Mouse (Mus musculus): ENCODE results near the gene Mif4gd. TPM values are rescaled to one million over a fixed set of nuclear protein-coding genes. Genes with fewer than 3 reads are reported as not detected.

Mif4gd gene
- polyA plus RNA-seq, 1 experiment = 15.5 TPM

- Histone ChIP-seq H3K4me1 (peaks cover 37% of the 10 kb centered on the region), H3K27me3 (replicated peaks) (no peaks in the 10 kb centered on the region), H3K4me3 (replicated peaks) (no peak overlapping the region), H3K36me3 (replicated peaks; ENCODE audit: low read length) (peaks cover 66% of the 10 kb centered on the region), H3K9me3 (no peaks in the 10 kb centered on the region)
- TF ChIP-seq FLI1 (IDR thresholded peaks at IDR 0.05; ENCODE audit: low read length) (no peak), GATA1 (IDR thresholded peaks at IDR 0.05; ENCODE audit: borderline replicate concordance, low read length) (no peak)
Measured at GRCm38 (mm10) chr11:115615108-115615825, 2.5 kb upstream of the Mif4gd start.

GRCm38 (mm10) chr11:115614346-115615107, 1.8 kb upstream of the Mif4gd start:
- Histone ChIP-seq H3K27me3 (replicated peaks) (no peaks in the 10 kb centered on the region), H3K9me3 (no peaks in the 10 kb centered on the region), H3K4me1 (peaks cover 43% of the 10 kb centered on the region), H3K36me3 (replicated peaks; ENCODE audit: low read length) (peaks cover 66% of the 10 kb centered on the region), H3K4me3 (replicated peaks) (peak overlapping the region; percentile 19)
- TF ChIP-seq FLI1 (IDR thresholded peaks at IDR 0.05; ENCODE audit: low read length) (no peak), GATA1 (IDR thresholded peaks at IDR 0.05; ENCODE audit: borderline replicate concordance, low read length) (no peak)

DNA sequence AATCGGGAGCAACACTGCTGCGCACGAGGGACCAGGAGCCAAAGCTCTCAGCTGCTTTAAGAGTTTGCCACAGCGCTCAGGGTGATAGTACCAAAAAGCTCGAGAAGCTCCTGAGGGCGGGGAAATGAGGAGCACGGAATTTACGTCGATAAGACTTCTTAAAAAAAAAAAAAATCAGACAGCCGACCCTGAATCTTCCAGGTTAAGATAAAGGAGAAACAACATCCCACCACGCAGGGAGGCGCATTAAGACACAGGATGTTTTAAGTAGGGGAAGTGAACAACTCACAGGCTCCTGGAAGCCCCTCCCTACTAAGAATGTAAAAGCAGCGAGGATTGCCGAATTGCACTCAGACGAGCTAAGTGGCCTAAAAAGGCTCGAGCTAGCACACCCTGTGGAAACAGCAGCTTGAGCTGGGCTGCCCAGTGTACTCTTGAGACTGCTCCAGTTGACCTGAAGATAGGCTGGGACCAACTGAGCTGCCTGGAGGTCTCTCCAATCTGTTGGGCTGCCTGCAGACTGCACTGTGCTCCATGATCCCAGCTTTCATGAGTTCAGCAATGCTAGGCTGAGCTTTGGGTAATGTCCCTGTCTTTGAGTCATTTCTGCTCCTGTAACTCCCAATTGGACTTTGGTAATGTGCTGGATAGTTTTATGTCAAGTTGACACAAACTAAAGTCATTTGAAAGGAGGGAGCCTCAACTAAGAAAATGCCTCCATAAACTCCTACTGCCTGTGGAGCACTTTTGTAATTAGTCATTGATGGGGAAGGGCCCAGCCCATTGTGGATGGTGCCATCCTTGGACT, 573 bp upstream of the Mif4gd start:
- Histone ChIP-seq H3K27me3 (replicated peaks) (no peaks in the 10 kb centered on the region), H3K9me3 (no peaks in the 10 kb centered on the region), H3K36me3 (replicated peaks; ENCODE audit: low read length) (peaks cover 67% of the 10 kb centered on the region), H3K4me1 (peaks cover 55% of the 10 kb centered on the region), H3K4me3 (replicated peaks) (peak overlapping the region; percentile 97)
- TF ChIP-seq GATA1 (IDR thresholded peaks at IDR 0.05; ENCODE audit: borderline replicate concordance, low read length) = no peak
- no peak for TF ChIP-seq FLI1 (IDR thresholded peaks at IDR 0.05; ENCODE audit: low read length)

- TF ChIP-seq GATA1 (IDR thresholded peaks at IDR 0.05; ENCODE audit: borderline replicate concordance, low read length) = no peak
- no peak for TF ChIP-seq FLI1 (IDR thresholded peaks at IDR 0.05; ENCODE audit: low read length)
Measured at GRCm38 (mm10) chr11:115612059-115612409, 735 bp downstream of the Mif4gd start.

GRCm38 (mm10) chr11:115611173-115611572, 1.6 kb downstream of the Mif4gd start:
- H3K4me1 ChIP-seq = peaks cover 65% of the 10 kb centered on the region
- H3K4me3 ChIP-seq (replicated peaks) = no peak overlapping the region

More at GRCm38 (mm10) chr11:115612059-115612409, 735 bp downstream of the Mif4gd start:
- Histone ChIP-seq H3K4me1 (peaks cover 61% of the 10 kb centered on the region), H3K27me3 (replicated peaks) (no peaks in the 10 kb centered on the region), H3K9me3 (no peaks in the 10 kb centered on the region), H3K4me3 (replicated peaks) (peak overlapping the region; percentile 97), H3K36me3 (replicated peaks; ENCODE audit: low read length) (peaks cover 68% of the 10 kb centered on the region)

GRCm38 (mm10) chr11:115609576-115609975, 3.2 kb downstream of the Mif4gd start:
- Histone ChIP-seq H3K4me1 (peaks cover 75% of the 10 kb centered on the region), H3K4me3 (replicated peaks) (peak overlapping the region; percentile 10), H3K27me3 (replicated peaks) (no peaks in the 10 kb centered on the region), H3K36me3 (replicated peaks; ENCODE audit: low read length) (peaks cover 66% of the 10 kb centered on the region), H3K9me3 (no peaks in the 10 kb centered on the region)
- TF ChIP-seq FLI1 (IDR thresholded peaks at IDR 0.05; ENCODE audit: low read length) = no peak
- TF ChIP-seq GATA1 (IDR thresholded peaks at IDR 0.05; ENCODE audit: borderline replicate concordance, low read length) = no peak

More at GRCm38 (mm10) chr11:115611173-115611572, 1.6 kb downstream of the Mif4gd start:
- H3K9me3 ChIP-seq = no peaks in the 10 kb centered on the region
- TF ChIP-seq GATA1 (IDR thresholded peaks at IDR 0.05; ENCODE audit: borderline replicate concordance, low read length) (no peak), FLI1 (IDR thresholded peaks at IDR 0.05; ENCODE audit: low read length) (no peak)
- H3K27me3 ChIP-seq (replicated peaks) = no peaks in the 10 kb centered on the region
- H3K36me3 ChIP-seq (replicated peaks; ENCODE audit: low read length) = peaks cover 70% of the 10 kb centered on the region

DNA sequence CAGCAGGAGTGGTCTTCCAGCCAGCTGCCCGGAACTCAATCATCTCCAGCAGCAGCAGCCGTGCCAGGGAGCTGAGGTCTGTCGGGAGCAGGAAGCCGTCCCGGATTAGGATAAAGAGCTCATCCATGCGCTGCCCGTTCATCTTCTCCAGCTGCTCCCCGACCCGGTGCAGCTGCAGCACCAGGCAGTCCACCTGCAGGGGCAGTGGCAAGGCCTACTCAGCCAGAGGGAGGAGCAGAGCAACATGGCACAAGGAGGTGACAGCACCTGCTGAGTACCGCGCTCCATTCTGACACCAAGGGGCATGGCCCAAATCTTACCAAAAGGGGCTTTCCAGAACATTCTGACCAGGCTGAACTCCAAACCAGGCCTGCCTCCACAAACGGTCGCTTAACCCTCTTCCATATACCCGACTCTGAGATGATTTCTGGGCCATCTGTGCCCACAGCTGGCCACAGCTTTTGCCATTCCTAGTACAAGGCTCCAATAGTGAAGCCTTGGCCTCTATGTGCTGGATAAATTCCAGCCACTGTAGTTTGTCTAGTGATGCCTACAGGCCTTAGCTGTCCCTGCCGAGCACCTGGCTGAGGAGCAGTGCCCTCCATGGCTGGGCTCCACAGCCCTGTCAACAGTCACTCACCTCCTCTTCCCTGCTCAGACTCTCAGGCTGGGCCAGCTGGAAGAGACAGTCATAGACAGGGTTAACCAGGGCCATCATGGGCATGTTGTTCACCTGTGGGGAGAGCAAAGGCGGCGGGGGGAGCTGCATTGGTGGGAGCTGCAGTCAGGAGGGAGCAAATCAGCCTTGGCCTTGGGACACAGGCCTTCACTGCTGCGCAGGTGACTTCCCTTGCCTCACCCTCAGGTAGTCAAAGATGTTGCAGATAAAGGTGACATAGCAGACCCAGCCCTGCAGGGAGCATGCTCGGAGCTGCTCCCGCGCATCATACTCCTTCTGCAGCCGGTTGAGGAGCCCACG, 4.1 kb downstream of the Mif4gd start:
- no peaks in the 10 kb centered on the region for H3K9me3 ChIP-seq
- no peak for TF ChIP-seq FLI1 (IDR thresholded peaks at IDR 0.05; ENCODE audit: low read length)
- no peak for TF ChIP-seq GATA1 (IDR thresholded peaks at IDR 0.05; ENCODE audit: borderline replicate concordance, low read length)
- peaks cover 71% of the 10 kb centered on the region for H3K4me1 ChIP-seq
- H3K27me3 ChIP-seq (replicated peaks) = no peaks in the 10 kb centered on the region
- no peak overlapping the region for H3K4me3 ChIP-seq (replicated peaks)
- H3K36me3 ChIP-seq (replicated peaks; ENCODE audit: low read length) = peaks cover 61% of the 10 kb centered on the region

DNA sequence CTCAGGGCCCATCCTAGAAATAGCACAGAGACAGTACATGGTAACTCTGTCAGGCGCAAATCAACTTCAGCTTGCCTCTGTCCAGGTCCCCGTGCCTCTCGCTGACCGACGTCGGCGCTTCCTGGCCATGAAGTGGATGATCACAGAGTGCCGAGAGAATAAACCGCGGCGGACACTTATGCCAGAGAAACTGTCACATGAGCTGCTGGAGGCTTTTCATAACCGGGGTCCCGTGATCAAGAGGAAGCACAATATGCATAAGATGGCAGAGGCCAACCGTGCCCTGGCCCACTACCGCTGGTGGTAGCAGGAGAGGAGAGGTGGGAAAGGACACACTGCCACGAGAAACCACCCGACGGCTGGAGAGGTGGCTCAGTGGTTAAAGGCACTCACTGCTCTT, 6.0 kb downstream of the Mif4gd start:
- Histone ChIP-seq H3K36me3 (replicated peaks; ENCODE audit: low read length) (peaks cover 67% of the 10 kb centered on the region), H3K4me3 (replicated peaks) (no peak overlapping the region), H3K27me3 (replicated peaks) (no peaks in the 10 kb centered on the region), H3K9me3 (no peaks in the 10 kb centered on the region), H3K4me1 (peaks cover 71% of the 10 kb centered on the region)
- no peak for TF ChIP-seq GATA1 (IDR thresholded peaks at IDR 0.05; ENCODE audit: borderline replicate concordance, low read length)
- no peak for TF ChIP-seq FLI1 (IDR thresholded peaks at IDR 0.05; ENCODE audit: low read length)

DNA sequence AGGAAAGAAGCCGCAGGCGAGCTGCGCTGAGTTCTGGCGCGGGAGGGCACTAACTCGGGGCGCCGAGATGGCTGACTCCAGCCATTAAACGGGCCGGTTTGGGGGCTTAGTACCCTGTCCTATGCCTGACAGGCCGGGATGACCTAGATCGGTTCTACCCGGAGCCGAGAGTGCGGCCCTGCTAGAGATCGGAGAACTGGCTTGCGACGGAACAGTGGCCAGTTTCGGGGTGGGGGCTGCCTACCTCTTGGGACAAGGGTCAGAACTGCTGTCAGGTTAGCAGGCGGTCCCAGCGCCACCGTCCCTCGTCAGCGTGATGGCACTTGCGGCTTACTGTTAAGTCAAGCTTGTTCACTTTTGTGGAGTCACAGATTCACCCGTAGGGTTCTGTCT, 8.5 kb downstream of the Mif4gd start:
- H3K4me3 ChIP-seq (replicated peaks) = peak overlapping the region; percentile 92
- H3K4me1 ChIP-seq = peaks cover 76% of the 10 kb centered on the region
- peaks cover 67% of the 10 kb centered on the region for H3K36me3 ChIP-seq (replicated peaks; ENCODE audit: low read length)
- no peaks in the 10 kb centered on the region for H3K27me3 ChIP-seq (replicated peaks)
- H3K9me3 ChIP-seq = no peaks in the 10 kb centered on the region
- TF ChIP-seq GATA1 (IDR thresholded peaks at IDR 0.05; ENCODE audit: borderline replicate concordance, low read length) = no peak
- TF ChIP-seq FLI1 (IDR thresholded peaks at IDR 0.05; ENCODE audit: low read length) = no peak
